In the genomic region with DNA sequence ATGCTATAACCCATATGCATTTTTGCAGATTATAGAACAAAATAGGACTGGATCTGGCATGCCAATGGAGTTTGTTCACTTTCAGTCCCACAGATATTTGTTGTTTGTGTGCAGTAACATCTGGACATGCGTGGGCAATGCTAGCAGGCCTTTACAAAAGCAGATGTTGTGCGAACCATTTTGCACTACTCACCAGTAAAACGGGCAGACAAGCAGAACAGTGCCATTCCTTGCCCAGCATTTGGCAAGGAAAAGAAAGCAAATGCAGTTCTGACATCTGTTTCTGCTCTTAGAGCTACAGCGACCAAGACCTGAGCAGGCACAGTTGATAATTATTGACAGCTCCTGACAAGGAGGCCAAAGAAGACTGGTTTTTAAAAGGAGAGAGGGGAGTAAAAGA, we compare ENCODE assay signal across 23 mouse cellular contexts.
DNase-seq lines count a peak whose midpoint lies in the region; ATAC-seq lines count a peak whose summit lies in the region.
"Had no signal": no experiment of that assay in that cellular context is flagged by ENCODE, and none has a peak within 500 bp of the region (broad histone marks: within the 10 kb centered on the region; RNA-seq: fewer than 3 reads in every experiment).

No protein-coding gene starts in this region.

- no peaks in the 10 kb centered on the region for H3K36me3 ChIP-seq in embryonic facial prominence, embryonic 13.5 days
- H3K36me3 ChIP-seq: embryonic facial prominence, embryonic 15.5 days; hindbrain, embryonic 13.5 days; liver, embryonic 15.5 days had no signal

- no peaks in the 10 kb centered on the region for H3K27me3 ChIP-seq in embryonic facial prominence, embryonic 13.5 days
- H3K27me3 ChIP-seq: embryonic facial prominence, embryonic 15.5 days; hindbrain, embryonic 13.5 days; liver, embryonic 15.5 days had no signal

- WGBS in embryonic facial prominence, embryonic 13.5 days, result 21% methylated on average over 4 of the region's 4 CpGs

- no peaks in the 10 kb centered on the region for H3K9me3 ChIP-seq in embryonic facial prominence, embryonic 13.5 days
- H3K9me3 ChIP-seq: embryonic facial prominence, embryonic 15.5 days; hindbrain, embryonic 13.5 days; liver, embryonic 15.5 days had no signal

- H3K4me2 ChIP-seq in embryonic facial prominence, embryonic 13.5 days, result no peak overlapping the region
- H3K4me2 ChIP-seq: embryonic facial prominence, embryonic 15.5 days; hindbrain, embryonic 13.5 days; liver, embryonic 15.5 days had no signal

- no peak overlapping the region for H3K4me3 ChIP-seq in embryonic facial prominence, embryonic 13.5 days
- H3K4me3 ChIP-seq: embryonic facial prominence, embryonic 15.5 days; gastrocnemius, adult 2 months; hindbrain, embryonic 13.5 days; liver, embryonic 15.5 days had no signal

- peaks cover 6% of the 10 kb centered on the region for H3K4me1 ChIP-seq in embryonic facial prominence, embryonic 13.5 days
- H3K4me1 ChIP-seq: hindbrain, embryonic 13.5 days; liver, embryonic 15.5 days had no signal

- no peak overlapping the region for H3K9ac ChIP-seq in embryonic facial prominence, embryonic 13.5 days
- H3K9ac ChIP-seq: embryonic facial prominence, embryonic 15.5 days; hindbrain, embryonic 13.5 days; liver, embryonic 15.5 days had no signal

- H3K27ac ChIP-seq in embryonic facial prominence, embryonic 13.5 days, result peak overlapping the region; percentile 57; the same call in 1 of the 2 replicates
- H3K27ac ChIP-seq: gastrocnemius, adult 2 months; hindbrain, embryonic 13.5 days; liver, embryonic 15.5 days; stomach, postnatal 0 days had no signal

- DNase-seq in frontal cortex, postnatal 10 days (ENCODE audit: low spot score in 2 of 2), result no peak
- DNase-seq in layer of hippocampus, adult 9-11 months, result peak; percentile 12
- DNase-seq in layer of hippocampus, postnatal 14 days (ENCODE audit: low spot score in 2 of 2), result no peak
- DNase-seq in adipocyte (ENCODE audit: low spot score), result peak; percentile 5
- no peak for DNase-seq in cerebellum, adult 8-10 months
- no peak for DNase-seq in adrenal gland, postnatal 14 days
- DNase-seq: cerebellum, adult 2 months; cerebellum, postnatal 36 days; gastrocnemius, adult 2 months; kidney, adult 18-20 months; kidney, postnatal 14 days; liver; lung, postnatal 4 days had no signal

- 0 out of 2 replicates have a peak, but pooled peaks have one; percentile 62 for ATAC-seq in frontal cortex, adult (ENCODE audit: low TSS enrichment)
- no peak for ATAC-seq in embryonic facial prominence, embryonic 13.5 days (ENCODE audit: insufficient number of reproducible peaks, insufficient read depth, low FRiP score, low TSS enrichment, low read depth)
- ATAC-seq: CD4-positive, CD25-positive, alpha-beta regulatory T cell, adult 4 months; forebrain, embryonic 14.5 days; inflammation-experienced regulatory T-cells, adult 6 months; midbrain, embryonic 16.5 days had no signal

Comparison
In these comparisons a context has a peak if more than half of its experiments do, and no peak if none do; other contexts are left out.
1. DNase-seq: peak in layer of hippocampus, adult 9-11 months (single experiment) and adipocyte (single experiment); none in frontal cortex, postnatal 10 days (0 of 2), layer of hippocampus, postnatal 14 days (0 of 2), cerebellum, adult 8-10 months (single experiment) and adrenal gland, postnatal 14 days (single experiment).